Mouse (Mus musculus) bone marrow macrophage, adult 2 months (primary cell): Measurements from ENCODE around the gene Gnb2. TPM values are rescaled to one million over a fixed set of nuclear protein-coding genes. Genes with fewer than 3 reads are reported as not detected.

Experiments
- H3K27ac ChIP-seq: 2 replicates; pipeline ENCODE4 v1.5.1; 2012; ENCODE audit warnings: low read depth, low read length; ENCODE audit not compliant: insufficient read depth
- H3K4me1 ChIP-seq: 2 replicates; pipeline ENCODE4 v1.6.1; 2012; ENCODE audit warnings: low read length; ENCODE audit not compliant: control insufficient read depth, insufficient read depth
- H3K4me3 ChIP-seq: 2 replicates; pipeline ENCODE4 v1.5.1; 2012; ENCODE audit warnings: mild to moderate bottlenecking, low read length, moderate library complexity; ENCODE audit not compliant: insufficient read depth
- CTCF ChIP-seq: IDR thresholded peaks from 2 replicates; pipeline ENCODE4 v1.5.1; 2012; ENCODE audit warnings: low read depth, mild to moderate bottlenecking, low read length, moderate library complexity
- POLR2A ChIP-seq: IDR thresholded peaks from 2 replicates; pipeline ENCODE4 v1.6.1; 2012; ENCODE audit warnings: mild to moderate bottlenecking, low read depth, low read length, borderline replicate concordance
- polyA plus RNA-seq: library from polyadenylated mRNA; stranded (reverse); fragments of >200 nt; gene quantifications from 2 replicates; pipeline ENCODE4 v1.2.4, GENCODE M21; 2012; ENCODE audit not compliant: missing spikeins, insufficient read depth, insufficient read length

Gene Gnb2
- polyA plus RNA-seq, 1 experiment: 547 TPM

DNA sequence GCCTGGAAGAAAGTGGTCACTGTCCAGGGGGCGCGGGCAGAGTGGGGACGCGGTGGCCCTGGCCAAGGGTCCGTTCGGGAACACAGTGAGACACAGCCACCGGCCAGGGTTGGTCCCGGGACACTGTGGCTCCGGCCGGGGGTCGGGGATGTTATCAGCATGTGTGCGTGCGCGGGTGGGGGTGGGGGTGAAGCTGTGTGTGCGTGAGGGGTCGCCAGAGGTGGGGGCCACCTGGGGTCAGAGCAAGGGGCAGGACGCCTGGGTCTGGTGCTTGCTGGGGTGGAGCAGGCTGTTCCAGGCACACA is 47.5 kb downstream of the Gnb2 start:
- no peak for TF ChIP-seq CTCF
- no peak for TF ChIP-seq POLR2A
- no peak overlapping the region for H3K27ac ChIP-seq
- H3K4me3 ChIP-seq: no peak overlapping the region
- no peaks in the 10 kb centered on the region for H3K4me1 ChIP-seq

GRCm38 (mm10) chr5:137485071-137485850 is 48.0 kb downstream of the Gnb2 start:
- no peak overlapping the region for H3K27ac ChIP-seq
- no peak for TF ChIP-seq CTCF
- no peaks in the 10 kb centered on the region for H3K4me1 ChIP-seq
- H3K4me3 ChIP-seq: no peak overlapping the region

DNA sequence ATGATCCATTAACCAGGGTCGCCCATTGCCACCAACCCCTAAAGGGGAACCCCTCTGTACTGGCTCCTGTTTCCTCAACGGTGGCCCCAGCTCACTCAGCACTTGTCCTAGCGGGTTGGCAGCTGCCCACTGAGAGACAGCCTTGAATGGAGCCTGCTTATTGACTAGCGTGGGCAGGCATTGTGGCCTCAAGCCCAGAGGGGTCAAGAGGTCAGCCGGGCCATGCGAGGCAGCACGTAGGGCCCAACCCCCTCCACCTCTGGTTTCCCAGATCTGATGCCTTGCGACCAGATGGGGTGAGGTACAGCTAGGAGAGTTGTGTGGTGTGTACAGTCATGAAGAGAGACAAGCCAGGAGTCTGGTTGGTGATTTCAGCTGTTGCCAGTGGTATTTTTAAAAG is 51.4 kb downstream of the Gnb2 start:
- no peak overlapping the region for H3K27ac ChIP-seq
- no peak overlapping the region for H3K4me3 ChIP-seq
- H3K4me1 ChIP-seq: no peaks in the 10 kb centered on the region
- no peak for TF ChIP-seq POLR2A
- no peak for TF ChIP-seq CTCF

- Histone ChIP-seq H3K27ac (no peak overlapping the region), H3K4me3 (no peak overlapping the region), H3K4me1 (no peaks in the 10 kb centered on the region)
- TF ChIP-seq POLR2A (no peak), CTCF (peak; percentile 38; the same call in 1 of the 2 replicates)
Measured at GRCm38 (mm10) chr5:137481138-137481537, 52.2 kb downstream of the Gnb2 start.

Other genes with a start within 250 kb of the Gnb2 start
- not detected in 2 replicates for gene Ache, start 246.0 kb downstream of the Gnb2 start, polyA plus RNA-seq
- 0.79 and 1.8 TPM in 2 replicates for gene Ufsp1, start 238.9 kb downstream of the Gnb2 start, polyA plus RNA-seq
- 172 and 177 TPM in 2 replicates for gene Srrt, start 225.8 kb downstream of the Gnb2 start, polyA plus RNA-seq
- gene Trip6, start 219.1 kb downstream of the Gnb2 start, polyA plus RNA-seq: 6.7 and 7.1 TPM in 2 replicates
- gene Slc12a9, start 199.9 kb downstream of the Gnb2 start, polyA plus RNA-seq: 43.2 and 47.0 TPM in 2 replicates
- 0.19 TPM in 1 of 2 replicates, not detected in the other for gene Ephb4, start 183.4 kb downstream of the Gnb2 start, polyA plus RNA-seq
- gene Zan, start 56.4 kb downstream of the Gnb2 start, polyA plus RNA-seq: not detected in 2 replicates
- 15.8 and 17.4 TPM in 2 replicates for gene Pop7, start 31.0 kb downstream of the Gnb2 start, polyA plus RNA-seq
- 42.0 and 48.3 TPM in 2 replicates for gene Gigyf1, start 15.0 kb downstream of the Gnb2 start, polyA plus RNA-seq
- not detected in 2 replicates for gene Epo, start 268 bp downstream of the Gnb2 start, polyA plus RNA-seq
- not detected in 2 replicates for gene Actl6b, start 20.0 kb upstream of the Gnb2 start, polyA plus RNA-seq
- gene Tfr2, start 36.3 kb upstream of the Gnb2 start, polyA plus RNA-seq: 1.7 TPM in 1 of 2 replicates, not detected in the other
- 64.0 and 69.9 TPM in 2 replicates for gene Mospd3, start 67.5 kb upstream of the Gnb2 start, polyA plus RNA-seq
- gene Pcolce, start 80.3 kb upstream of the Gnb2 start, polyA plus RNA-seq: 3.2 and 5.0 TPM in 2 replicates
- gene Fbxo24, start 95.5 kb upstream of the Gnb2 start, polyA plus RNA-seq: not detected in 2 replicates
- 209 and 221 TPM in 2 replicates for gene Lrch4, start 95.6 kb upstream of the Gnb2 start, polyA plus RNA-seq
- 37.5 and 42.1 TPM in 2 replicates for gene Gm20605, start 95.7 kb upstream of the Gnb2 start, polyA plus RNA-seq
- gene Sap25, start 107.8 kb upstream of the Gnb2 start, polyA plus RNA-seq: 107 and 128 TPM in 2 replicates
- not detected in 2 replicates for gene Irs3, start 112.2 kb upstream of the Gnb2 start, polyA plus RNA-seq
- 18.1 and 22.5 TPM in 2 replicates for gene Agfg2, start 151.2 kb upstream of the Gnb2 start, polyA plus RNA-seq
- 1.5 and 1.9 TPM in 2 replicates for gene Nyap1, start 208.1 kb upstream of the Gnb2 start, polyA plus RNA-seq
- 179 and 198 TPM in 2 replicates for gene Tsc22d4, start 212.2 kb upstream of the Gnb2 start, polyA plus RNA-seq
- gene Ppp1r35, start 245.3 kb upstream of the Gnb2 start, polyA plus RNA-seq: 28.3 and 36.2 TPM in 2 replicates